Comparison of ENCODE assay signal across 10 mouse cellular contexts in genomic region chr3:102676946-102677534, GRCm38 (mm10). TPM values are rescaled to one million over a fixed set of nuclear protein-coding genes. Genes with fewer than 3 reads are reported as not detected.
DNase-seq lines count a peak whose midpoint lies in the region; ATAC-seq lines count a peak whose summit lies in the region.
"Had no signal": no experiment of that assay in that cellular context is flagged by ENCODE, and none has a peak within 500 bp of the region (broad histone marks: within the 10 kb centered on the region; RNA-seq: fewer than 3 reads in every experiment).

No protein-coding gene starts in this region.

- no peak overlapping the region for H3K4me2 ChIP-seq in forebrain, embryonic 15.5 days (replicated peaks)
- no peak overlapping the region for H3K4me2 ChIP-seq in forebrain, embryonic 11.5 days (ENCODE audit: low read depth, low read length, severe bottlenecking)
- no peak overlapping the region for H3K4me2 ChIP-seq in lung, embryonic 16.5 days (ENCODE audit: low read depth, low read length)
- no peak overlapping the region for H3K4me2 ChIP-seq in intestine, embryonic 15.5 days (replicated peaks)
- H3K4me2 ChIP-seq: limb, embryonic 13.5 days; neural tube, embryonic 12.5 days had no signal

- H3K9me3 ChIP-seq in forebrain, embryonic 15.5 days: no peaks in the 10 kb centered on the region
- no peaks in the 10 kb centered on the region for H3K9me3 ChIP-seq in forebrain, embryonic 11.5 days (ENCODE audit: control insufficient read depth, low read length)
- H3K9me3 ChIP-seq in lung, embryonic 16.5 days (ENCODE audit: control insufficient read depth, low read length): no peaks in the 10 kb centered on the region
- no peaks in the 10 kb centered on the region for H3K9me3 ChIP-seq in intestine, embryonic 15.5 days
- H3K9me3 ChIP-seq: limb, embryonic 13.5 days; neural tube, embryonic 12.5 days had no signal

- H3K9ac ChIP-seq in forebrain, embryonic 15.5 days (replicated peaks): no peak overlapping the region
- H3K9ac ChIP-seq in forebrain, embryonic 11.5 days (ENCODE audit: low read length): no peak overlapping the region
- H3K9ac ChIP-seq in lung, embryonic 16.5 days (ENCODE audit: low read length): no peak overlapping the region
- no peak overlapping the region for H3K9ac ChIP-seq in intestine, embryonic 15.5 days
- H3K9ac ChIP-seq: limb, embryonic 13.5 days; neural tube, embryonic 12.5 days had no signal

- no peaks in the 10 kb centered on the region for H3K27me3 ChIP-seq in forebrain, embryonic 15.5 days
- H3K27me3 ChIP-seq in forebrain, embryonic 11.5 days (ENCODE audit: control insufficient read depth, insufficient read depth, low read length): no peaks in the 10 kb centered on the region
- H3K27me3 ChIP-seq in lung, embryonic 16.5 days (ENCODE audit: control insufficient read depth, insufficient read depth, low read depth, low read length): no peaks in the 10 kb centered on the region
- H3K27me3 ChIP-seq in intestine, embryonic 15.5 days (replicated peaks): no peaks in the 10 kb centered on the region
- H3K27me3 ChIP-seq: limb, embryonic 13.5 days; neural tube, embryonic 12.5 days had no signal

- H3K4me3 ChIP-seq in forebrain, embryonic 15.5 days: no peak overlapping the region
- H3K4me3 ChIP-seq in forebrain, embryonic 11.5 days (ENCODE audit: low read depth, low read length): no peak overlapping the region
- H3K4me3 ChIP-seq in lung, embryonic 16.5 days (ENCODE audit: low read length): no peak overlapping the region
- H3K4me3 ChIP-seq in intestine, embryonic 15.5 days (replicated peaks): no peak overlapping the region
- H3K4me3 ChIP-seq: limb, embryonic 13.5 days; neural tube, embryonic 12.5 days had no signal

- peak; percentile 94 for ATAC-seq in forebrain, embryonic 15.5 days (replicated peaks)
- ATAC-seq in forebrain, embryonic 11.5 days (replicated peaks; ENCODE audit: low FRiP score): no peak
- ATAC-seq in lung, embryonic 16.5 days (ENCODE audit: low read depth): no peak
- ATAC-seq in intestine, embryonic 15.5 days: no peak

- 71% methylated on average over 7 of the region's 7 CpGs for WGBS in forebrain, embryonic 15.5 days
- 87% methylated on average over 7 of the region's 7 CpGs for whole genome bisulfite sequencing in forebrain, embryonic 11.5 days
- WGBS in lung, embryonic 16.5 days: 36% methylated on average over 7 of the region's 7 CpGs
- WGBS in intestine, embryonic 15.5 days: 57% methylated on average over 7 of the region's 7 CpGs

- no peak for DNase-seq in forebrain, embryonic 11.5 days (ENCODE audit: low spot score)
- peak; percentile 37 for DNase-seq in brain, embryonic 18.5 days (ENCODE audit: low read depth, low spot score)
- peak; percentile 62 to 66 for DNase-seq in frontal cortex, postnatal 36 days (ENCODE audit: low spot score in 2 of 2)
- DNase-seq in gastrocnemius, postnatal 14 days: no peak
- no peak for DNase-seq in natural killer cell, adult 2 months (ENCODE audit: low spot score in 2 of 2)

- intact Hi-C loops in gastrocnemius, postnatal 14 days (cut with DNase I; ENCODE audit: low total_unique reads): no loop called here

- peak overlapping the region; percentile 41; the same call in 1 of the 2 replicates for H3K27ac ChIP-seq in forebrain, embryonic 15.5 days (replicated peaks)
- H3K27ac ChIP-seq in forebrain, embryonic 11.5 days (ENCODE audit: low read depth, low read length): no peak overlapping the region
- 0 out of 2 replicates have a peak overlapping the region, but pooled peaks have one; percentile 8 for H3K27ac ChIP-seq in lung, embryonic 16.5 days (ENCODE audit: low read length)
- H3K27ac ChIP-seq in intestine, embryonic 15.5 days: no peak overlapping the region
- H3K27ac ChIP-seq: limb, embryonic 13.5 days; neural tube, embryonic 12.5 days had no signal

- H3K36me3 ChIP-seq in forebrain, embryonic 15.5 days: no peaks in the 10 kb centered on the region
- H3K36me3 ChIP-seq in forebrain, embryonic 11.5 days (ENCODE audit: control insufficient read depth, insufficient read depth, low read length): no peaks in the 10 kb centered on the region
- H3K36me3 ChIP-seq in lung, embryonic 16.5 days (ENCODE audit: control insufficient read depth, insufficient read depth, low read length): no peaks in the 10 kb centered on the region
- H3K36me3 ChIP-seq in intestine, embryonic 15.5 days: no peaks in the 10 kb centered on the region
- H3K36me3 ChIP-seq: limb, embryonic 13.5 days; neural tube, embryonic 12.5 days had no signal

- H3K4me1 ChIP-seq in forebrain, embryonic 15.5 days: no peaks in the 10 kb centered on the region
- no peaks in the 10 kb centered on the region; the same call in 1 of the 2 replicates for H3K4me1 ChIP-seq in forebrain, embryonic 11.5 days (replicated peaks; ENCODE audit: control insufficient read depth, insufficient read depth, low read length)
- H3K4me1 ChIP-seq in lung, embryonic 16.5 days (replicated peaks; ENCODE audit: control insufficient read depth, insufficient read depth, low read length): peaks cover 7% of the 10 kb centered on the region; the same call in 1 of the 2 replicates
- peaks cover 3% of the 10 kb centered on the region; the same call in 1 of the 2 replicates for H3K4me1 ChIP-seq in intestine, embryonic 15.5 days (replicated peaks)
- H3K4me1 ChIP-seq: limb, embryonic 13.5 days; neural tube, embryonic 12.5 days had no signal

RNA-seq across cellular contexts. Expression of gene Tspan2, which starts 57.3 kb away (rescaled TPM):
- polyA plus RNA-seq in forebrain, embryonic 15.5 days (2015; fragmentation: Nextera tagmentation; extraction: Ambion mirVana): 6.7 and 7.5 TPM in 2 replicates
- 9.0 and 9.5 TPM in 2 replicates for polyA plus RNA-seq in forebrain, embryonic 11.5 days (2014; fragmentation: Nextera tagmentation; extraction: Ambion mirVana)
- 17.7 and 17.9 TPM in 2 replicates for polyA plus RNA-seq in lung, embryonic 16.5 days (2015; fragmentation: Nextera tagmentation; extraction: Ambion mirVana)
- polyA plus RNA-seq in intestine, embryonic 15.5 days (2015; fragmentation: Nextera tagmentation; extraction: Ambion mirVana): 15.2 and 15.4 TPM in 2 replicates
- 10 to 100 TPM; 11.2 to 14.4 TPM for total RNA-seq in gastrocnemius, postnatal 14 days (2021)

Comparison
In these comparisons a context has a peak if more than half of its experiments do, and no peak if none do; other contexts are left out.
1. H3K27ac ChIP-seq: peak in forebrain, embryonic 15.5 days (single experiment) and lung, embryonic 16.5 days (single experiment); none in forebrain, embryonic 11.5 days (single experiment) and intestine, embryonic 15.5 days (single experiment).
2. DNase-seq: peak in brain, embryonic 18.5 days (single experiment) and frontal cortex, postnatal 36 days (2 of 2); none in forebrain, embryonic 11.5 days (single experiment), gastrocnemius, postnatal 14 days (single experiment) and natural killer cell, adult 2 months (0 of 2).